Mouse (Mus musculus) retina, embryonic 14.5 days (tissue): ENCODE measurements around the gene Haghl.

Experiments
- DNase-seq: peaks from one replicate; pipeline ENCODE4 v3.0.0-alpha.2; 2015; ENCODE audit warnings: low spot score

Gene Haghl

DNA sequence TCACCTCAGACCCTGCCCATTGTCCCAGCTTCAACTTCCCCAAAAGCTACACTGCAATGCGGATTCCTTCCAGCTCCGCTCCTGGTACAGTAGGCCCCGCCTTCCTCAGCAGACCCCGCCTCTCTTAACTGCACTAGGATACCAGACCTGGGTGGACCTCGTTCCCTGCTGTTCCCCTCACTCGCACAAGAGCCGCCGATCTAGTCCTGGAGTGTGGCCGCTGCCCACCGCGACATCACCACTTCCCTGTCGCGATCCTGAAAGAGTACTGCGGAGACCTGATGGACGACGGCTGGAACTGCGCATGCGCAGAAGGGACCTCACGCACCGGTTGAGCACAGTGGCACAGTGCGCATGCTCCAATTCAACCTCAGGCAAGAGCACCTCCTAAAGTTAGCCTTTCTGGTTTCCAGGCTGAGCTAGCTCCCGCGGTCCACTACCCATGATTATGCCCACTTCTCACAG is at the start of gene Haghl:
Gene Haghl (minus strand): TSS at position 393 of the 465 bp plus-strand sequence.
- DNase-seq: peak; percentile 99

DNA sequence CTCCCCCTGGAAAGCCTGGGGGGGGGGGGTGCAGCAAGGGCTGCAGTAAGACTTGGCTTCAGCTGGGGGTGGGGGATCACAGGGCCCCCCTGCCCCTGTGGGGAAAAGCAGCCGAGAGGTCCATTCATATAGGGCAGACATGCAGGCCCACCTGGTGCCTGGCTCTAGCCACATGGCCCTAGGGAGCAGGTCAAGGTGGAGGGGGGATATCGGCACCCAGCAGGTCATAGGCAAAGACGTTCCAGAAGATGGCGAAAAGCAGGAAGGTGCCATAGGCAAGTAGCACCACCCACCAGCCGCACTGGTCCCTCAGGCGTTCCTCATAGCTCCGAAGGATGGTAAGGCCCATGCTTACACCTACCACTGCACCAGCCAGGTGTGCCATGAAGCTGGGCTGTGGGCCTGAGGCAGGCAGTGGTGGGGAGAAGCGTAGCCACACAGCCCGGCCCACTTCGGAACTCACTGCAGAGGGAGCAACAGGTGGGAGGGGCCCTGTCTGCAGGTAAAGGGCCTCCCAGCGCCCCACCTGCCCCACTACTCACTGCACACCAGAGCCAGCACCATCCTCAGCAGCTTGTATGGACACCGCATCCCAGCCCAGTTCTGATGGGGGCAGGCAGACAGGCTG is 49.2 kb upstream of the Haghl start:
- no peak for DNase-seq

- DNase-seq: no peak
These were observed 48.6 kb upstream of the Haghl start for GRCm38 (mm10) chr17:25833961-25834594.

DNA sequence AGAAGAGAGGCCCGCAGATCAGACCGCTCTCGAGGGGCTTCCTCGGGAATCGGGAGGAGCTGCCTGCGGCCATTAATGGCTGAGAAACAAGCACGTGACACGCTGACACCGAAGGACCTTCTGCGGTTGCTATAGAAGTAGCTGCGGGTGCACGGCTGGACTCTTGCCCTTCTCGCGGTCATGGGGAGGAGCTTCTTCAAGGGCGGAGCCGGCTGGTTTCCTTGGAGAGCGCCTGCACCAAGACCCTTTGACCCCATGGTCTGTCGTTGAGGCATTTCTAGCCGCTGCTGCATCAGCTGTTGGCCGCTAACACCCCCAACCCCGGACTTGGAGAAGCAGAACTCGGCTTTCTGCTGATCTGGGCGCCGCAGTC is 47.8 kb upstream of the Haghl start, which contains the start of gene Stub1:
Gene Stub1 (minus strand): TSS at position 114 of the 373 bp plus-strand sequence.
- peak; percentile 92 for DNase-seq

GRCm38 (mm10) chr17:25832436-25833290 is 47.2 kb upstream of the Haghl start:
- DNase-seq: peak; percentile 100

- DNase-seq: no peak
These were observed 46.2 kb upstream of the Haghl start for GRCm38 (mm10) chr17:25831451-25832281.

- no peak for DNase-seq
These were observed 45.4 kb upstream of the Haghl start for GRCm38 (mm10) chr17:25830806-25831431.

DNA sequence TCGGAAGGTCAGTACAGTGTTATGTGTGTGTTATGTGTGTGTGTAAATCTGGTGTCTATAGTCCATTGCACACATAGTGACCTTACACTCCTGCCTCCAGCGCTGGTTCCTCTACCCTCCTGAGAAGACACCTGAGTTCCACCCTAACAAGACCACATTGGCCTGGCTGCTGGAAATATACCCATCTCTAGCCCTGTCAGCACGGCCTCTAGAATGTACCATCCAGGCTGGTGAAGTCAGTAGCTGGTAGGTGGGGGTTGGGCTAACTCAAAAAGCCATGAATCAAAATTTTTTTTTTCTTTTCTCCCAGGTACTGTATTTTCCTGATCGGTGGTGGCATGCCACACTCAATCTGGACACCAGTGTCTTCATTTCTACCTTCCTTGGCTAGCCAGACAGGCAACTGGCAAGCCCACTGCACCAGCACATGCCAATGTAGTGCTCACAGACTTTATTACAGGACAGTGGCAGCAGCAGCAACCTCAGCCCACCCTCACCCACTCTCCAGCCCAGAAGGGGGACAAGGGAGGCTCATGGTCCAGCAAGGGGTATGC is 44.8 kb upstream of the Haghl start:
- no peak for DNase-seq

GRCm38 (mm10) chr17:25829558-25830017 is 44.1 kb upstream of the Haghl start:
- DNase-seq: no peak

DNA sequence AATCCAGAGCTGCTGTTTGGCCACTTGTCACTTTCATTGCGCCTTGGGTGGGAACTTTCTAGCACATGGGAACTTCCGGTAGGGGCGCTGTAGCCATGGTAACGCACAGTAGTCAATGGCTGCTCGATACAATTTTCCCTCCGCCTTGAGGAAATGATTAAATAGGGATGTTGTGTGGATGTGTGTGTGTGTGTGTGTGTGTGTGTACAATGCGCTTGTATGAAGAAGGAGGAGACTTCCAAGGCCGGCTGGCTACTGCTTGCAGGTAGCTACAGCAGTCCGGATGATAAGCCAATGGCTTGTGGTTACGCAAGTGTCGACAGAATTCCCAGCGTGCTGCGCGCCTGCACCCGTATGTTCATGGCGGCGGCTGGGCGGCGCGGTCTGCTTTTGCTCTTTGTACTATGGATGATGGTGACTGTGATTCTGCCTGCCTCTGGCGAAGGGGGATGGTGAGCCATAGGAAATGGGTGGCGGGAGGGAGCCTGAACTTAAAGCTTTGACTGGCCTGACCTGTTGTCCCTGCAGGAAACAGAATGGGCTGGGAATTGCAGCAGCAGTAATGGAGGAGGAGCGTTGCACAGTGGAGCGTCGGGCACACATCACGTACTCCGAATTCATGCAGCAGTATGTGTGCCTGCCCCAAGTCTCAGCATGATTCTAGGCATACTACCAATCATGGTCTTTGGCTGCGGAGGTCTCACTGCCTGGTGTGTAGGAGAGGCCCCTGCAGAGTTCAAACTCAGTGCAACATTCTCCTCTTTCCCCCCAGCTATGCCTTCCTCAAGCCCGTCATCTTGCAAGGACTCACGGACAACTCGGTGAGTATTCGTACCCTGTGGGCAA is 43.5 kb upstream of the Haghl start, which contains the start of gene Jmjd8:
Gene Jmjd8 (plus strand): TSS at position 156 of the 846 bp plus-strand sequence.
- peak; percentile 85 for DNase-seq

- no peak for DNase-seq
These were observed 42.7 kb upstream of the Haghl start for GRCm38 (mm10) chr17:25828223-25828594.

DNA sequence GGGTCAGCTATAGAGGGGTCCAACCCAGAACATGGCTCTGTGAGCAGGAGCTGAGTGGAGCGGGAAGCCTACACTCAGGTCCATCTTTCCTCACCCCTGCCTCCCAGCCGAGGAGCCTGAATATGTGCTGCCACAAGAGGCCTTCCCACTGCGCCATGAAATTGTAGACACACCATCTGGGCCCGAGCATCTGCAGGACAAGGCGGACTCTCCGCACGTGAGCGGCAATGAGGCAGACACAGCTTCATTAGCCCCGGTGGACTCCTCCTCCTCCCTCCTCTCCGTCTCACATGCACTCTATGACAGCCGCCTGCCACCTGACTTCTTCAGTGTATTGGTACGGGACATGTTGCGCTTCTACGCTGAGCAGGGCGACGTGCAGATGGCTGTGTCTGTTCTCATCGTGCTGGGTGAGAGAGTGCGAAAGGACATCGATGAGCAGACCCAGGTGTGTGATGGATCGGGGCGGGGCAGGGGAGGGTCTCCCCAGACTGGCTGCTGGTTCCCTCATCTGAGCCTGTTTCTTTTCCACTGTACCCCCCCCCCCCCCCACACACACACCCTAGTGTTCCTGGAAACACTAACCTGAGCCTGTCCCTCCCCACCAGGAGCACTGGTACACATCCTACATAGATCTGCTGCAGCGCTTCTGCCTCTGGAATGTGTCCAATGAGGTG is 42.2 kb upstream of the Haghl start:
- no peak for DNase-seq

GRCm38 (mm10) chr17:25827011-25827410 is 41.5 kb upstream of the Haghl start:
- no peak for DNase-seq

- no peak for DNase-seq
These were observed 40.6 kb upstream of the Haghl start for GRCm38 (mm10) chr17:25825984-25826570.

DNA sequence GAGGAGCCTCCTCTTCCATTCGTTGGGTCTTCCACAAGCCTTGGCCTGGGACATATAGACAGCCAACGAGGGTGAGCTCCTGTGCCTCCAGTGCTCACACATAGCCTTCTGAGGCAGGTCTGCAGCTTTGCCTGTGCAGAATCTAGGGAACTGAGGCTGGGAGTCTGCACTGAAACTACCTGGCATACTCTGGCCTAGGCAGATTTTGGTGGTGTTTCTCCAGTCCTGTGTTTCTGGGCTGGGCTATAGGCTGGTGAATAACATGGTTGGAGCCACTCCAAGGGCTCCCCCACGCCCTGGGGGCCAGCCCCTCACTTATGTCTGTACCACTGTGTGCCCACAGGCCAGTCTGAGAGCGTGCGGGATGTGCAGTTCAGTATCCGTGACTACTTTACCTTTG is 39.8 kb upstream of the Haghl start:
- DNase-seq: no peak

DNA sequence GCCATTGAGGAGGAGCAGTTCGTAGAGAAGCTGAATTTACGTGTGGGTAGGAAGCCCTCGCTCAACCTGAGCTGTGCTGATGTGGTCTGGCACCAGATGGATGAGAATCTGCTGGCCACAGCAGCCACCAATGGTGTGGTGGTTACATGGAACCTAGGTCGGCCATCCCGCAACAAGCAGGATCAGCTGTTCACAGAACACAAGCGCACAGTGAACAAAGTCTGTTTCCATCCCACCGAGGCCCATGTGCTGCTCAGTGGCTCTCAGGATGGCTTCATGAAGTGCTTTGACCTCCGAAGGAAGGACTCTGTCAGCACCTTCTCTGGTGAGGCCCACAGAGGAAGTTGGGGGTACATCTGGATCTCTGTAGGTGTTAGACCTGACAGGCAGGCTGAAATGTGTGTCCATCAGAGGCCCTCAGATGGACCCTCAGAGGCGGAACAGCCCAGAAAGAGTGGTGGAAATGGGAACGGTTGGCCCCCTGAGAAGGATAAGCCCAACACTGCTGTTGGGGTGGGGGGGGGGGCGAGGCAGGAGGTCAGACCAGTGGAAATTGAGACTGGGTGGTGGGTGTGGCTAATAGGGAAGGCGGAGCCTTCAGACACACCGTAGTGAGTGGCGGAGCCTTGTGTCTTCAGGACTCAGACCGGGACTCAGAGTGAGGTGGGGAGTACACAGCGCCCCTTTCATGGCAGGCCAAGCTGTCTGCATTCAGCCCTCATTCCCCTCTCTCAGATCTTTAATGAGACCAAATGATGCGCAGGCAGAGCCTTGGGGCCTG is 39.1 kb upstream of the Haghl start:
- DNase-seq: no peak

- DNase-seq: peak; percentile 93
These were observed 38.0 kb upstream of the Haghl start, which contains the start of gene Wdr24 for GRCm38 (mm10) chr17:25823452-25823851. Gene Wdr24, plus strand, starts transcription at chr17:25823627.
